Mouse (Mus musculus) small intestine, adult 2 months (tissue): Measurements from ENCODE around the gene Cdan1.

Experiments
- CTCF ChIP-seq: fragments of 200-500 bp; IDR thresholded peaks from 2 replicates; pipeline ENCODE4 v1.5.1; 2012; ENCODE audit warnings: low read depth, mild to moderate bottlenecking, control low read depth, inconsistent platforms, low read length, moderate library complexity, mixed read lengths; ENCODE audit not compliant: insufficient replicate concordance, insufficient read length; ENCODE audit errors: extremely low read depth
- POLR2A ChIP-seq: fragments of 200-500 bp; IDR thresholded peaks from 2 replicates; pipeline ENCODE4 v1.6.1; 2012; ENCODE audit warnings: low read depth, mild to moderate bottlenecking, control low read depth, inconsistent platforms, low read length, moderate library complexity

GRCm38 (mm10) chr2:120731877-120732530, 117.9 kb downstream of the Cdan1 start:
- TF ChIP-seq POLR2A, result no peak
- TF ChIP-seq CTCF, result no peak
